Mouse (Mus musculus) midbrain, embryonic 14.5 days (tissue): ENCODE measurements around the gene S100a3. TPM values are rescaled to one million over a fixed set of nuclear protein-coding genes. Genes with fewer than 3 reads are reported as not detected.

Experiments used
- ATAC-seq: fragments of 200-750 bp; cut with Nextera tagmentation; 2 replicates; pipeline ENCODE4 v1.8.0; 2017; ENCODE audit warnings: moderate number of reproducible peaks, moderate library complexity; ENCODE audit not compliant: low FRiP score, low TSS enrichment
- DNase-seq: peaks from one replicate; pipeline ENCODE4 v3.0.0-alpha.2; 2015
- H3K27ac ChIP-seq: fragments of 300-500 bp; sonication (generic); replicated peaks from 2 replicates; pipeline ENCODE4 v1.5.1; 2014; ENCODE audit warnings: mild to moderate bottlenecking, low read depth, low read length, moderate library complexity
- H3K27me3 ChIP-seq: fragments of 300-500 bp; sonication (generic); 2 replicates; pipeline ENCODE4 v1.6.1; 2014; ENCODE audit warnings: low read length, control low read depth, mixed read lengths; ENCODE audit not compliant: control insufficient read depth, insufficient read depth
- H3K36me3 ChIP-seq: fragments of 300-500 bp; sonication (generic); 2 replicates; pipeline ENCODE4 v1.6.1; 2014; ENCODE audit warnings: low read length, control low read depth; ENCODE audit not compliant: control insufficient read depth, insufficient read depth
- H3K4me1 ChIP-seq: fragments of 300-500 bp; sonication (generic); 2 replicates; pipeline ENCODE4 v1.6.1; 2014; ENCODE audit warnings: mild to moderate bottlenecking, antibody characterized with exemption, low read length, control low read depth; ENCODE audit not compliant: control insufficient read depth, insufficient read depth
- H3K4me2 ChIP-seq: fragments of 300-500 bp; sonication (generic); 2 replicates; pipeline ENCODE4 v1.6.1; 2014; ENCODE audit warnings: mild to moderate bottlenecking, low read length, moderate library complexity
- H3K4me3 ChIP-seq: fragments of 300-500 bp; sonication (generic); replicated peaks from 2 replicates; pipeline ENCODE4 v1.5.1; 2014; ENCODE audit warnings: low read depth, low read length
- H3K9ac ChIP-seq: fragments of 300-500 bp; sonication (generic); replicated peaks from 2 replicates; pipeline ENCODE4 v1.6.1; 2014; ENCODE audit warnings: mild to moderate bottlenecking, low read length, moderate library complexity
- H3K9me3 ChIP-seq: fragments of 300-500 bp; sonication (generic); 2 replicates; pipeline ENCODE4 v1.6.1; 2016; ENCODE audit warnings: low read length, control low read depth, mixed read lengths; ENCODE audit not compliant: control insufficient read depth
- WGBS: fragments of 180-500 bp; shearing (Covaris S2); extraction: QIAGEN DNeasy Blood & Tissue Kit; methylation state at CpG from one replicate; pipeline ENCODE4 v1.1.7; 2014; 5-methylcytosine and 5-hydroxymethylcytosine counted together
- polyA plus RNA-seq: library from polyadenylated mRNA; unstranded; fragments of >200 nt; fragmentation: Nextera tagmentation; extraction: Ambion mirVana; gene quantifications from 2 replicates; pipeline ENCODE4 v1.2.1, GENCODE M21; 2014

Gene S100a3
- polyA plus RNA-seq, 1 experiment from 2014 or later, result not detected

GRCm38 (mm10) chr3:90612061-90612460 is 51.7 kb downstream of the S100a3 start:
- DNase-seq (no peak), ATAC-seq (no peak)
- Histone ChIP-seq H3K27ac (no peak overlapping the region), H3K27me3 (no peaks in the 10 kb centered on the region), H3K4me2 (no peak overlapping the region), H3K36me3 (no peaks in the 10 kb centered on the region), H3K4me3 (no peak overlapping the region), H3K4me1 (peaks cover 7% of the 10 kb centered on the region), H3K9me3 (no peaks in the 10 kb centered on the region), H3K9ac (no peak overlapping the region)
- WGBS, result 52% methylated on average over 4 of the region's 4 CpGs

GRCm38 (mm10) chr3:90612728-90613291 is 52.4 kb downstream of the S100a3 start, which contains the start of gene S100a6:
Gene S100a6 (plus strand): TSS chr3:90612882.
- no peaks in the 10 kb centered on the region for H3K36me3 ChIP-seq
- under 1% methylated on average over 23 of the region's 23 CpGs for WGBS
- no peaks in the 10 kb centered on the region for H3K27me3 ChIP-seq
- H3K9ac ChIP-seq, result no peak within 1 kb of the TSS
- ATAC-seq (peak; percentile 56), DNase-seq (peak; percentile 73)
- H3K27ac ChIP-seq, result no peak within 1 kb of the TSS
- H3K9me3 ChIP-seq, result no peaks in the 10 kb centered on the region; the same call in 1 of the 2 replicates
- peak within 1 kb of the TSS; percentile 59 for H3K4me2 ChIP-seq
- H3K4me1 ChIP-seq, result peaks cover 7% of the 10 kb centered on the region
- H3K4me3 ChIP-seq, result peak within 1 kb of the TSS; percentile 26

DNA sequence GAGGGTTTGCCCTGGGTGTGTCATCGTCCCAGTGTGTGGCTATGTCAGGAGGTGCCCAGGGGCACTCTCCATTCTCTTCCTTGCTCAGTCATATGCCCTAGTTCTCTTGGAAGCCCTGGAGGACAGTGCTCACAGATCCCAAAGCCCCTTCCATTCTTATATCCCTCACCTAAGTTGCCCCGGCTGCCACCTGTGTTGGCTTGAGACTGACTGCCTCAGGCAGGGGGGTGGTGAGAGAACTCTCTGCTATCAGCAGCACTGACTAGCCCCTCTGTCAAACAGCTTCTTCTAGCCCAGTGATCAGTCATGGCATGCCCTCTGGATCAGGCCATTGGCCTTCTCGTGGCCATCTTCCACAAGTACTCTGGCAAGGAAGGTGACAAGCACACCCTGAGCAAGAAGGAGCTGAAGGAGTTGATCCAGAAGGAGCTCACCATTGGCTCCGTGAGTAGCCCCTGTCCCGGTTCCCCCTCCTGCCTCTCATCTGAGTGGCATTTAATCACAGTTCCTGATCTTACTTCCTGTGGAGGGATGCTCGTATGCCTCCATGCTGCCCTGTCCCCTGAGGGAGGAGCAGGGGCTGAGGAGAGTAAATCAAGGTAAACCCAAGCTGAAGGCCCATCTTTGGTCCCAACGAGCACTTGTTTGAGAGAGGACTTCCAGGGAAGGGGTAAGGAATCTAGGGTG is 53.2 kb downstream of the S100a3 start:
- Histone ChIP-seq H3K27ac (no peak overlapping the region), H3K4me1 (peaks cover 7% of the 10 kb centered on the region), H3K9ac (no peak overlapping the region), H3K36me3 (no peaks in the 10 kb centered on the region), H3K9me3 (no peaks in the 10 kb centered on the region; the same call in 1 of the 2 replicates), H3K4me2 (peak overlapping the region; percentile 59), H3K4me3 (no peak overlapping the region), H3K27me3 (no peaks in the 10 kb centered on the region)
- 72% methylated on average over 7 of the region's 7 CpGs for WGBS
- DNase-seq (no peak), ATAC-seq (no peak)

GRCm38 (mm10) chr3:90614148-90614530 is 53.8 kb downstream of the S100a3 start:
- H3K36me3 ChIP-seq, result no peaks in the 10 kb centered on the region
- ATAC-seq (no peak), DNase-seq (no peak)
- no peak overlapping the region for H3K4me2 ChIP-seq
- H3K27me3 ChIP-seq, result no peaks in the 10 kb centered on the region
- H3K27ac ChIP-seq, result no peak overlapping the region
- no peak overlapping the region for H3K9ac ChIP-seq
- no peaks in the 10 kb centered on the region; the same call in 1 of the 2 replicates for H3K9me3 ChIP-seq
- H3K4me1 ChIP-seq, result peaks cover 7% of the 10 kb centered on the region
- no peak overlapping the region for H3K4me3 ChIP-seq
- WGBS, result 88% methylated on average over 6 of the region's 6 CpGs

- WGBS, result 82% methylated on average over 11 of the region's 11 CpGs
- H3K4me1 ChIP-seq, result peaks cover 7% of the 10 kb centered on the region
- H3K9me3 ChIP-seq, result no peaks in the 10 kb centered on the region; the same call in 1 of the 2 replicates
- no peak for DNase-seq
- no peak overlapping the region for H3K4me3 ChIP-seq
- H3K36me3 ChIP-seq, result no peaks in the 10 kb centered on the region
- no peaks in the 10 kb centered on the region for H3K27me3 ChIP-seq
- no peak overlapping the region for H3K27ac ChIP-seq
- no peak overlapping the region for H3K4me2 ChIP-seq
- no peak for ATAC-seq
- no peak overlapping the region for H3K9ac ChIP-seq
Observed at GRCm38 (mm10) chr3:90614611-90615251, 54.4 kb downstream of the S100a3 start.

GRCm38 (mm10) chr3:90615415-90615814 is 55.0 kb downstream of the S100a3 start:
- no peak overlapping the region for H3K4me3 ChIP-seq
- DNase-seq (peak; percentile 66), ATAC-seq (no peak)
- H3K4me1 ChIP-seq, result peaks cover 7% of the 10 kb centered on the region
- H3K27ac ChIP-seq, result no peak overlapping the region
- H3K9me3 ChIP-seq, result no peaks in the 10 kb centered on the region; the same call in 1 of the 2 replicates
- H3K4me2 ChIP-seq, result no peak overlapping the region
- no peaks in the 10 kb centered on the region for H3K27me3 ChIP-seq
- WGBS, result 7% methylated on average over 7 of the region's 7 CpGs
- no peak overlapping the region for H3K9ac ChIP-seq
- H3K36me3 ChIP-seq, result no peaks in the 10 kb centered on the region

GRCm38 (mm10) chr3:90615911-90616310 is 55.5 kb downstream of the S100a3 start:
- H3K36me3 ChIP-seq, result no peaks in the 10 kb centered on the region
- H3K9me3 ChIP-seq, result no peaks in the 10 kb centered on the region; the same call in 1 of the 2 replicates
- H3K27ac ChIP-seq, result no peak overlapping the region
- DNase-seq (no peak), ATAC-seq (no peak)
- no peak overlapping the region for H3K9ac ChIP-seq
- WGBS, result 88% methylated on average over 1 of the region's 1 CpGs
- H3K4me2 ChIP-seq, result no peak overlapping the region
- no peak overlapping the region for H3K4me3 ChIP-seq
- peaks cover 7% of the 10 kb centered on the region for H3K4me1 ChIP-seq
- no peaks in the 10 kb centered on the region for H3K27me3 ChIP-seq

- Histone ChIP-seq H3K4me1 (peaks cover 7% of the 10 kb centered on the region), H3K9ac (no peak overlapping the region), H3K36me3 (no peaks in the 10 kb centered on the region), H3K4me3 (no peak overlapping the region), H3K27ac (no peak overlapping the region), H3K27me3 (no peaks in the 10 kb centered on the region), H3K4me2 (no peak overlapping the region), H3K9me3 (no peaks in the 10 kb centered on the region; the same call in 1 of the 2 replicates)
- DNase-seq (no peak), ATAC-seq (no peak)
- WGBS, result 13% methylated on average over 1 of the region's 1 CpGs
Observed at GRCm38 (mm10) chr3:90617586-90617985, 57.2 kb downstream of the S100a3 start.
